Comparison of ENCODE assay signal across 21 mouse cellular contexts in genomic region chr11:68970232-68970631, GRCm38 (mm10). TPM values are rescaled to one million over a fixed set of nuclear protein-coding genes. Genes with fewer than 3 reads are reported as not detected.
DNase-seq lines count a peak whose midpoint lies in the region; ATAC-seq and TF ChIP-seq lines count a peak whose summit lies in the region.
"Had no signal": no experiment of that assay in that cellular context is flagged by ENCODE, and none has a peak within 500 bp of the region (broad histone marks: within the 10 kb centered on the region; RNA-seq: fewer than 3 reads in every experiment).

No protein-coding gene starts in this region.

- no peak overlapping the region for H3K4me2 ChIP-seq in embryonic facial prominence, embryonic 14.5 days (ENCODE audit: low read depth, low read length)
- H3K4me2 ChIP-seq: limb, embryonic 15.5 days; neural tube, embryonic 13.5 days had no signal

- H3K9me3 ChIP-seq in embryonic facial prominence, embryonic 14.5 days (ENCODE audit: control insufficient read depth, low read length) = no peaks in the 10 kb centered on the region
- no peaks in the 10 kb centered on the region for H3K9me3 ChIP-seq in embryonic facial prominence, embryonic 10.5 days
- H3K9me3 ChIP-seq: limb, embryonic 15.5 days; neural tube, embryonic 13.5 days had no signal

- no peak overlapping the region for H3K9ac ChIP-seq in embryonic facial prominence, embryonic 14.5 days (ENCODE audit: low read depth, low read length)
- H3K9ac ChIP-seq: limb, embryonic 15.5 days; neural tube, embryonic 13.5 days had no signal

- WGBS in embryonic facial prominence, embryonic 14.5 days = 69% methylated on average over 4 of the region's 4 CpGs
- 77% methylated on average over 4 of the region's 4 CpGs for WGBS in embryonic facial prominence, embryonic 10.5 days

- no peaks in the 10 kb centered on the region for H3K27me3 ChIP-seq in embryonic facial prominence, embryonic 14.5 days (replicated peaks; ENCODE audit: control insufficient read depth, insufficient read depth, low read length)
- H3K27me3 ChIP-seq in embryonic facial prominence, embryonic 10.5 days (replicated peaks; ENCODE audit: low read depth, poor library complexity, severe bottlenecking) = peaks cover 13% of the 10 kb centered on the region
- H3K27me3 ChIP-seq: limb, embryonic 15.5 days had no signal

- DNase-seq in embryonic facial prominence, embryonic 14.5 days (ENCODE audit: low spot score) = peak; percentile 48
- DNase-seq in embryonic facial prominence, embryonic 10.5 days (ENCODE audit: low spot score) = no peak
- no peak for DNase-seq in layer of hippocampus, adult 2 months (ENCODE audit: low spot score in 2 of 2)
- DNase-seq in layer of hippocampus, postnatal 25 days (ENCODE audit: extremely low spot score in 1 of 2, low spot score in 1 of 2) = no peak
- DNase-seq in kidney, adult 9 months = peak; percentile 65
- DNase-seq in lung, postnatal 4 days = peak; percentile 43 to 73
- no peak for DNase-seq in retina, postnatal 1 day
- DNase-seq in left cerebral cortex, adult 8-10 months (ENCODE audit: low spot score in 2 of 2) = no peak
- DNase-seq: B cell, adult 2 months; cerebellum, postnatal 36 days; right cerebral cortex, adult 18-20 months; thymus, postnatal 25 days had no signal

- no peaks in the 10 kb centered on the region for H3K36me3 ChIP-seq in embryonic facial prominence, embryonic 14.5 days (ENCODE audit: control insufficient read depth, insufficient read depth, low read length)
- H3K36me3 ChIP-seq in embryonic facial prominence, embryonic 10.5 days (replicated peaks) = no peaks in the 10 kb centered on the region; the same call in 1 of the 2 replicates
- H3K36me3 ChIP-seq: limb, embryonic 15.5 days; neural tube, embryonic 13.5 days had no signal

- H3K4me3 ChIP-seq in embryonic facial prominence, embryonic 14.5 days (ENCODE audit: low read depth, low read length) = no peak overlapping the region
- H3K4me3 ChIP-seq in embryonic facial prominence, embryonic 10.5 days = no peak overlapping the region
- no peak overlapping the region for H3K4me3 ChIP-seq in layer of hippocampus, adult 2 months
- H3K4me3 ChIP-seq: heart, adult 2 months; left cerebral cortex, adult 2 months; limb, embryonic 15.5 days; neural tube, embryonic 13.5 days had no signal

- no peak for TF ChIP-seq CTCF in layer of hippocampus, adult 2 months (conservative IDR thresholded peaks at IDR 0.05)

- peaks cover 11% of the 10 kb centered on the region for H3K4me1 ChIP-seq in embryonic facial prominence, embryonic 14.5 days (ENCODE audit: control insufficient read depth, insufficient read depth, low read length)
- peaks cover 38% of the 10 kb centered on the region for H3K4me1 ChIP-seq in embryonic facial prominence, embryonic 10.5 days

- ATAC-seq in embryonic facial prominence, embryonic 14.5 days (ENCODE audit: low read depth) = no peak
- ATAC-seq: forebrain, embryonic 16.5 days; intestine, postnatal 0 days; midbrain, embryonic 16.5 days had no signal

- no peak overlapping the region for H3K27ac ChIP-seq in embryonic facial prominence, embryonic 14.5 days (replicated peaks; ENCODE audit: low read depth, low read length)
- no peak overlapping the region for H3K27ac ChIP-seq in embryonic facial prominence, embryonic 10.5 days (replicated peaks)
- H3K27ac ChIP-seq in layer of hippocampus, adult 2 months = peak overlapping the region; percentile 44; the same call in 1 of the 2 replicates
- H3K27ac ChIP-seq: heart, adult 2 months; left cerebral cortex, adult 2 months; limb, embryonic 15.5 days; neural tube, embryonic 13.5 days had no signal

RNA-seq across cellular contexts. Expression of gene Slc25a35, which starts 2.3 kb away (rescaled TPM):
- 3.4 and 5.0 TPM in 2 replicates for polyA plus RNA-seq in embryonic facial prominence, embryonic 14.5 days (2014; fragmentation: Nextera tagmentation; extraction: Ambion mirVana)
- 2.4 and 2.7 TPM in 2 replicates for polyA plus RNA-seq in embryonic facial prominence, embryonic 10.5 days (2016; fragmentation: Nextera tagmentation; extraction: Ambion mirVana)
- total RNA-seq in layer of hippocampus, adult 2 months (2021) = 1 to 10 TPM; 5.8 to 6.2 TPM
- total RNA-seq in layer of hippocampus, postnatal 25 days (2021) = 1 to 10 TPM; 4.4 to 7.6 TPM
- 1 to 10 TPM; 4.0 to 8.6 (median 7.1) TPM for total RNA-seq in left cerebral cortex, adult 8-10 months (2022)

RNA-seq across cellular contexts. Expression of gene Rangrf, which starts 4.8 kb away (rescaled TPM):
- polyA plus RNA-seq in embryonic facial prominence, embryonic 14.5 days (2014; fragmentation: Nextera tagmentation; extraction: Ambion mirVana) = 44.9 and 50.1 TPM in 2 replicates
- polyA plus RNA-seq in embryonic facial prominence, embryonic 10.5 days (2016; fragmentation: Nextera tagmentation; extraction: Ambion mirVana) = 87.7 and 93.0 TPM in 2 replicates
- total RNA-seq in layer of hippocampus, adult 2 months (2021) = 10 to 100 TPM; 16.8 to 20.7 TPM
- 10 to 100 TPM; 15.1 to 18.1 TPM for total RNA-seq in layer of hippocampus, postnatal 25 days (2021)
- 10 to 100 TPM; 15.9 to 23.4 (median 19.8) TPM for total RNA-seq in left cerebral cortex, adult 8-10 months (2022)

RNA-seq across cellular contexts. Expression of gene Arhgef15, which starts 13.0 kb away (rescaled TPM):
- 7.3 and 8.9 TPM in 2 replicates for polyA plus RNA-seq in embryonic facial prominence, embryonic 14.5 days (2014; fragmentation: Nextera tagmentation; extraction: Ambion mirVana)
- 8.9 and 9.2 TPM in 2 replicates for polyA plus RNA-seq in embryonic facial prominence, embryonic 10.5 days (2016; fragmentation: Nextera tagmentation; extraction: Ambion mirVana)
- 1 to 10 TPM; 9.5 to 9.7 TPM for total RNA-seq in layer of hippocampus, adult 2 months (2021)
- 1 to 10 TPM; 5.8 to 6.9 TPM for total RNA-seq in layer of hippocampus, postnatal 25 days (2021)
- 10 to 100 TPM; 35.5 to 40.0 (median 38.3) TPM for total RNA-seq in left cerebral cortex, adult 8-10 months (2022)

RNA-seq across cellular contexts. Expression of gene Pfas, which starts 38.0 kb away (rescaled TPM):
- polyA plus RNA-seq in embryonic facial prominence, embryonic 14.5 days (2014; fragmentation: Nextera tagmentation; extraction: Ambion mirVana) = 19.1 and 21.9 TPM in 2 replicates
- polyA plus RNA-seq in embryonic facial prominence, embryonic 10.5 days (2016; fragmentation: Nextera tagmentation; extraction: Ambion mirVana) = 70.1 and 71.9 TPM in 2 replicates
- 10 to 100 TPM; 27.5 to 27.8 TPM for total RNA-seq in layer of hippocampus, adult 2 months (2021)
- 10 to 100 TPM; 18.9 to 29.3 TPM for total RNA-seq in layer of hippocampus, postnatal 25 days (2021)
- total RNA-seq in left cerebral cortex, adult 8-10 months (2022) = 10 to 100 TPM; 20.3 to 22.2 (median 20.9) TPM

RNA-seq across cellular contexts. Expression of gene Odf4, which starts 43.4 kb away (rescaled TPM):
- polyA plus RNA-seq in embryonic facial prominence, embryonic 14.5 days (2014; fragmentation: Nextera tagmentation; extraction: Ambion mirVana) = not detected in 2 replicates
- polyA plus RNA-seq in embryonic facial prominence, embryonic 10.5 days (2016; fragmentation: Nextera tagmentation; extraction: Ambion mirVana) = not detected in 2 replicates
- not detected for total RNA-seq in layer of hippocampus, adult 2 months (2021)
- total RNA-seq in layer of hippocampus, postnatal 25 days (2021) = not detected
- total RNA-seq in left cerebral cortex, adult 8-10 months (2022) = 1 to 10 TPM; 1.1 to 2.2 (median 1.7) TPM
- total RNA-seq: ES-E14; heart, adult 2 months had no signal
- polyA plus RNA-seq: intestine, postnatal 0 days; limb, embryonic 15.5 days; lung, embryonic 16.5 days had no signal

Comparison
In these comparisons a context has a peak if more than half of its experiments do, and no peak if none do; other contexts are left out.
1. DNase-seq: peak in embryonic facial prominence, embryonic 14.5 days (single experiment), kidney, adult 9 months (single experiment) and lung, postnatal 4 days (2 of 2); none in embryonic facial prominence, embryonic 10.5 days (single experiment), layer of hippocampus, adult 2 months (0 of 2), layer of hippocampus, postnatal 25 days (0 of 2), retina, postnatal 1 day (single experiment) and left cerebral cortex, adult 8-10 months (0 of 2).